Mouse (Mus musculus) erythroblast, embryonic 14.5 days (primary cell): Measurements from ENCODE around the gene Zfp106.

ENCODE experiments used
- GATA1 ChIP-seq: IDR thresholded peaks from 2 replicates; pipeline ENCODE4 v1.6.1; 2012; ENCODE audit warnings: low read length, inconsistent platforms, mixed read lengths
- TAL1 ChIP-seq: IDR thresholded peaks from 3 replicates; pipeline ENCODE4 v1.6.1; 2012; ENCODE audit warnings: low read length, inconsistent platforms, mixed read lengths

DNA sequence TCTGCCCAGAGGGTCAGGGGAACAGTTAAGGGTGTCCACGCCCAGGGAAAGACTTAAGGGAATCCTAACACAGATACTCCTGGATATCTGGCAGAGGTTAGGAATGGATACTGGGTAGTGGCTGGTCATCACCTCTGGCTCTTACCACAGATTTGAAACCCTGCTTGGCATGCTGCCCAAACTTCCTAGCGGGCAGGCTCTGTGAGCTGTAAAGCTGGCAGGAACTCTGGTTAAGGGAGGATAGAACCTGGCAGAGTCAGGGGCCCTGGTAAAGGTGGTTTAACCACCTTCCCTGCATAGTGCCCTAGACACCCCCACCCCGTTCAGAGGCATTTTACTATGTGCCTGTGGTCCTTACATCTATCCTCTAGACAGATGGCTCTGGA is 61.0 kb downstream of the Zfp106 start:
- TF ChIP-seq TAL1 (no peak), GATA1 (no peak)
